In genomic region chr7:127777474-127778266, GRCm38 (mm10) we compare ENCODE assay signal across 8 mouse cellular contexts. TPM values are rescaled to one million over a fixed set of nuclear protein-coding genes. Genes with fewer than 3 reads are reported as not detected.
A peak's percentile ranks its signal among the peaks of the same experiment; 100 is the strongest.
DNase-seq lines count a peak whose midpoint lies in the region; ATAC-seq lines count a peak whose summit lies in the region.

No protein-coding gene starts in this region.

- H3K9me3 ChIP-seq in embryonic facial prominence, embryonic 14.5 days (ENCODE audit: control insufficient read depth, low read length) = no peaks in the 10 kb centered on the region
- no peaks in the 10 kb centered on the region for H3K9me3 ChIP-seq in hindbrain, embryonic 10.5 days
- no peaks in the 10 kb centered on the region for H3K9me3 ChIP-seq in limb, embryonic 13.5 days
- no peaks in the 10 kb centered on the region for H3K9me3 ChIP-seq in midbrain, embryonic 12.5 days

- H3K27me3 ChIP-seq in embryonic facial prominence, embryonic 14.5 days (replicated peaks; ENCODE audit: control insufficient read depth, insufficient read depth, low read length) = no peaks in the 10 kb centered on the region
- no peaks in the 10 kb centered on the region for H3K27me3 ChIP-seq in hindbrain, embryonic 10.5 days (ENCODE audit: insufficient read depth, poor library complexity, severe bottlenecking)
- H3K27me3 ChIP-seq in limb, embryonic 13.5 days = no peaks in the 10 kb centered on the region
- H3K27me3 ChIP-seq in midbrain, embryonic 12.5 days = no peaks in the 10 kb centered on the region

- peaks cover 8% of the 10 kb centered on the region for H3K4me1 ChIP-seq in embryonic facial prominence, embryonic 14.5 days (ENCODE audit: control insufficient read depth, insufficient read depth, low read length)
- H3K4me1 ChIP-seq in hindbrain, embryonic 10.5 days (replicated peaks) = peaks cover 29% of the 10 kb centered on the region
- H3K4me1 ChIP-seq in limb, embryonic 13.5 days = peaks cover 30% of the 10 kb centered on the region
- H3K4me1 ChIP-seq in midbrain, embryonic 12.5 days = peaks cover 14% of the 10 kb centered on the region

- DNase-seq in layer of hippocampus, postnatal 10 days (ENCODE audit: low spot score in 2 of 2) = peak; percentile 65 to 76
- DNase-seq in layer of hippocampus, adult 9-11 months = no peak
- peak; percentile 69 to 82 for DNase-seq in adrenal gland, postnatal 36 days
- DNase-seq in embryonic facial prominence, embryonic 14.5 days (ENCODE audit: low spot score) = peak; percentile 58
- DNase-seq in hindbrain, embryonic 10.5 days (ENCODE audit: low spot score) = peak; percentile 73
- DNase-seq in testis, postnatal 10 days (ENCODE audit: low spot score) = peak; percentile 87

- H3K4me3 ChIP-seq in embryonic facial prominence, embryonic 14.5 days (ENCODE audit: low read depth, low read length) = peak overlapping the region; percentile 90
- H3K4me3 ChIP-seq in hindbrain, embryonic 10.5 days = peak overlapping the region; percentile 94
- H3K4me3 ChIP-seq in limb, embryonic 13.5 days = peak overlapping the region; percentile 74
- peak overlapping the region; percentile 99 for H3K4me3 ChIP-seq in midbrain, embryonic 12.5 days

- peak overlapping the region; percentile 99 for H3K27ac ChIP-seq in embryonic facial prominence, embryonic 14.5 days (replicated peaks; ENCODE audit: low read depth, low read length)
- H3K27ac ChIP-seq in hindbrain, embryonic 10.5 days = peak overlapping the region; percentile 100
- peak overlapping the region; percentile 97 for H3K27ac ChIP-seq in limb, embryonic 13.5 days
- H3K27ac ChIP-seq in midbrain, embryonic 12.5 days (replicated peaks) = peak overlapping the region; percentile 97

- peak overlapping the region; percentile 78 for H3K4me2 ChIP-seq in embryonic facial prominence, embryonic 14.5 days (ENCODE audit: low read depth, low read length)
- peak overlapping the region; percentile 81 for H3K4me2 ChIP-seq in limb, embryonic 13.5 days (replicated peaks)
- H3K4me2 ChIP-seq in midbrain, embryonic 12.5 days (replicated peaks) = peak overlapping the region; percentile 80

- WGBS in embryonic facial prominence, embryonic 14.5 days = 2% methylated on average over 27 of the region's 66 CpGs
- 3% methylated on average over 66 of the region's 66 CpGs for WGBS in hindbrain, embryonic 10.5 days
- 3% methylated on average over 38 of the region's 66 CpGs for WGBS in limb, embryonic 13.5 days
- 3% methylated on average over 57 of the region's 66 CpGs for WGBS in midbrain, embryonic 12.5 days

- H3K9ac ChIP-seq in embryonic facial prominence, embryonic 14.5 days (ENCODE audit: low read depth, low read length) = peak overlapping the region; percentile 94
- H3K9ac ChIP-seq in limb, embryonic 13.5 days = peak overlapping the region; percentile 92
- H3K9ac ChIP-seq in midbrain, embryonic 12.5 days (replicated peaks) = peak overlapping the region; percentile 95

- peak; percentile 56 for ATAC-seq in embryonic facial prominence, embryonic 14.5 days (ENCODE audit: low read depth)
- ATAC-seq in limb, embryonic 13.5 days (ENCODE audit: low FRiP score, low read depth) = peak; percentile 48
- ATAC-seq in midbrain, embryonic 12.5 days (ENCODE audit: low FRiP score, low read depth) = peak; percentile 53

- peaks cover 48% of the 10 kb centered on the region for H3K36me3 ChIP-seq in embryonic facial prominence, embryonic 14.5 days (ENCODE audit: control insufficient read depth, insufficient read depth, low read length)
- peaks cover 43% of the 10 kb centered on the region for H3K36me3 ChIP-seq in hindbrain, embryonic 10.5 days
- peaks cover 49% of the 10 kb centered on the region for H3K36me3 ChIP-seq in limb, embryonic 13.5 days
- peaks cover 43% of the 10 kb centered on the region for H3K36me3 ChIP-seq in midbrain, embryonic 12.5 days

RNA-seq across cellular contexts. Expression of gene Setd1a, which starts 1.2 kb away (rescaled TPM):
- 10 to 100 TPM; 35.5 to 40.3 TPM for total RNA-seq in layer of hippocampus, postnatal 10 days (2021)
- 10 to 100 TPM; 36.0 TPM for total RNA-seq in adrenal gland, postnatal 36 days (2021)
- polyA plus RNA-seq in embryonic facial prominence, embryonic 14.5 days (2014; fragmentation: Nextera tagmentation; extraction: Ambion mirVana) = 23.0 and 24.1 TPM in 2 replicates
- 16.5 and 18.7 TPM in 2 replicates for polyA plus RNA-seq in hindbrain, embryonic 10.5 days (2016; fragmentation: Nextera tagmentation; extraction: Ambion mirVana)
- 28.1 and 30.8 TPM in 2 replicates for polyA plus RNA-seq in limb, embryonic 13.5 days (2015; fragmentation: Nextera tagmentation; extraction: Ambion mirVana)
- polyA plus RNA-seq in midbrain, embryonic 12.5 days (2016; fragmentation: Nextera tagmentation; extraction: Ambion mirVana) = 22.9 and 23.7 TPM in 2 replicates

RNA-seq across cellular contexts. Expression of gene Gm49388, which starts 7.7 kb away (rescaled TPM):
- total RNA-seq in layer of hippocampus, postnatal 10 days (2021) = 1 to 10 TPM; 2.9 to 4.6 TPM
- 1 to 10 TPM; 4.1 to 6.6 TPM for total RNA-seq in adrenal gland, postnatal 36 days (2021)
- polyA plus RNA-seq in embryonic facial prominence, embryonic 14.5 days (2014; fragmentation: Nextera tagmentation; extraction: Ambion mirVana) = 0.43 TPM in 1 of 2 replicates, not detected in the other
- polyA plus RNA-seq in hindbrain, embryonic 10.5 days (2016; fragmentation: Nextera tagmentation; extraction: Ambion mirVana) = not detected in 2 replicates
- polyA plus RNA-seq in limb, embryonic 13.5 days (2015; fragmentation: Nextera tagmentation; extraction: Ambion mirVana) = not detected in 2 replicates
- not detected in 2 replicates for polyA plus RNA-seq in midbrain, embryonic 12.5 days (2016; fragmentation: Nextera tagmentation; extraction: Ambion mirVana)

RNA-seq across cellular contexts. Expression of gene Orai3, which starts 8.1 kb away (rescaled TPM):
- total RNA-seq in layer of hippocampus, postnatal 10 days (2021) = 10 to 100 TPM; 18.5 to 19.1 TPM
- 10 to 100 TPM; 27.7 to 36.3 TPM for total RNA-seq in adrenal gland, postnatal 36 days (2021)
- 10.4 and 11.9 TPM in 2 replicates for polyA plus RNA-seq in embryonic facial prominence, embryonic 14.5 days (2014; fragmentation: Nextera tagmentation; extraction: Ambion mirVana)
- 10.3 and 11.9 TPM in 2 replicates for polyA plus RNA-seq in hindbrain, embryonic 10.5 days (2016; fragmentation: Nextera tagmentation; extraction: Ambion mirVana)
- polyA plus RNA-seq in limb, embryonic 13.5 days (2015; fragmentation: Nextera tagmentation; extraction: Ambion mirVana) = 20.1 and 20.8 TPM in 2 replicates
- 6.2 and 8.1 TPM in 2 replicates for polyA plus RNA-seq in midbrain, embryonic 12.5 days (2016; fragmentation: Nextera tagmentation; extraction: Ambion mirVana)

RNA-seq across cellular contexts. Expression of gene Hsd3b7, which starts 22.7 kb away (rescaled TPM):
- 1 to 10 TPM; 4.8 to 5.1 TPM for total RNA-seq in layer of hippocampus, postnatal 10 days (2021)
- total RNA-seq in adrenal gland, postnatal 36 days (2021) = 10 to 100 TPM; 30.0 to 53.3 TPM
- 22.2 and 23.5 TPM in 2 replicates for polyA plus RNA-seq in embryonic facial prominence, embryonic 14.5 days (2014; fragmentation: Nextera tagmentation; extraction: Ambion mirVana)
- polyA plus RNA-seq in hindbrain, embryonic 10.5 days (2016; fragmentation: Nextera tagmentation; extraction: Ambion mirVana) = 7.4 and 7.8 TPM in 2 replicates
- polyA plus RNA-seq in limb, embryonic 13.5 days (2015; fragmentation: Nextera tagmentation; extraction: Ambion mirVana) = 11.2 and 11.3 TPM in 2 replicates
- polyA plus RNA-seq in midbrain, embryonic 12.5 days (2016; fragmentation: Nextera tagmentation; extraction: Ambion mirVana) = 8.1 and 8.3 TPM in 2 replicates

RNA-seq across cellular contexts. Expression of gene Fbxl19, which starts 33.3 kb away (rescaled TPM):
- 10 to 100 TPM; 86.8 to 92.2 TPM for total RNA-seq in layer of hippocampus, postnatal 10 days (2021)
- total RNA-seq in adrenal gland, postnatal 36 days (2021) = 10 to 100 TPM; 13.1 to 13.7 TPM
- polyA plus RNA-seq in embryonic facial prominence, embryonic 14.5 days (2014; fragmentation: Nextera tagmentation; extraction: Ambion mirVana) = 3.0 and 3.8 TPM in 2 replicates
- 8.6 and 8.9 TPM in 2 replicates for polyA plus RNA-seq in hindbrain, embryonic 10.5 days (2016; fragmentation: Nextera tagmentation; extraction: Ambion mirVana)
- 6.7 TPM in 2 replicates for polyA plus RNA-seq in limb, embryonic 13.5 days (2015; fragmentation: Nextera tagmentation; extraction: Ambion mirVana)
- polyA plus RNA-seq in midbrain, embryonic 12.5 days (2016; fragmentation: Nextera tagmentation; extraction: Ambion mirVana) = 10.7 and 11.1 TPM in 2 replicates
